Mouse (Mus musculus) erythroblast, embryonic 14.5 days (primary cell): ENCODE results near the gene Ch25h.

Source experiments
- GATA1 ChIP-seq: IDR thresholded peaks from 2 replicates; pipeline ENCODE4 v1.6.1; 2012; ENCODE audit warnings: low read length, inconsistent platforms, mixed read lengths
- TAL1 ChIP-seq: IDR thresholded peaks from 3 replicates; pipeline ENCODE4 v1.6.1; 2012; ENCODE audit warnings: low read length, inconsistent platforms, mixed read lengths

DNA sequence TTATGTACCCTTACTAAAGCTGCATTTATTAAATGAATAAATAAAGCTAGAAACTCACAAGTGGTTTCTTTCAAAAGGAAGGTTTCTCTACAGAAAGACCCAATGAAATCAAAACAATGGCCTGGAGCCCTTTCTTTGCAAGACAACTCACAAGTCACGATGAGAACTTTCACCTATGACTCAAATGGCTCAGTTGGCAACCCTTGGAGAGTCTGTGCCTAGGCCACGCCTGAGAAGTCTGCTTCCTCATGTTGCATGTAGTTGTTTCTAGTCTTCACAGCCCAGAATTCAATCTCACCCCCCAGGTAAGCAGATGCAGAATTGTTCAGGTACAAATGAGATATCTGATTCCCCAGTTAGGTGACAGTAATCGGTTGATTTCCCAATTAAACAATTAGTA, 44.7 kb upstream of the Ch25h start:
- TF ChIP-seq TAL1, result no peak
- TF ChIP-seq GATA1, result no peak
